Mouse (Mus musculus) lung, postnatal 25 days (tissue): ENCODE data around the gene Ptch1.

ENCODE experiments used
- DNase-seq: peaks from one replicate; pipeline ENCODE4 v3.0.0; 2022; ENCODE audit warnings: low spot score

Gene Ptch1

DNA sequence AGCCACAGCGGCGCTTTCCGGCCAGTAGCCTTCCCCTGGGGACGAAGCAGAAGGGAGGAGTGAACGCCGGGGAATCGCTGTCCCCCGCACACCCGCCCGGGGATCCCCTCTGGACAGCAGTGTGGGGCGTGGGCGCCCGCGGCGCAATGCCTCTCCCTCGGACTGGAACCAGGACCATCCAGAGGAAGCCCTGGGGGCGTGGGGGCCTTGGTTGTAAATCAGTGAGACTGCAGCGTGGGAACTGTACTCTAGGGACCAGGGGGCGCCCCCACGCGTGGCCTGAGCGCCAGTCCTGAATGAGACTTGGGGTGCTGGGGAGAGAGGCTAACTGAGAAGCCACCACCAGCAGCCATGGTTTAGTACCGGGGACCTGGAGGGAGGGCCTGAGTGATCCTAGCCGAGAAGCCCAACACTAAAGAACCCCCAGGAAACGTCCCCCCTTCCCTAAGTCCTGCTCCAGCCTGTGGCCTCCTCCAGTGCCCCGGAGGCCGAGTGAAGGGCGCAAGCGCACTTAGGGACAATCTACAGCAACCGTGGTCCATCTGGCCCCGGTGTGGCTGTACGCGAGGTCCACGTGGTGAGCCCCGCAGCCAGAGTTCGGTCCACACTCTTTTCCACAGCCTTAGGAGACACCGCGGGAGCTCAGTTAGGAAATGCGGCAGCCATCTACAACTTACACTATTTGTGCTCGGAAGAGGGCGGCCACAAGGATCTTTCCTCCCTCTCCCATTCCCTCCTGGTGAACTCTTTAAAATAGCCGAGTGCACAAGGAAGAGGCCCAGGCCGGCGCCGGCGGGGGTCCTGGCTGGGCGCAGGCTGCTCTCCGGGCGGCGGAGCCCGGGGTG is 9.4 kb downstream of the Ptch1 start:
- peak; percentile 46 for DNase-seq

DNA sequence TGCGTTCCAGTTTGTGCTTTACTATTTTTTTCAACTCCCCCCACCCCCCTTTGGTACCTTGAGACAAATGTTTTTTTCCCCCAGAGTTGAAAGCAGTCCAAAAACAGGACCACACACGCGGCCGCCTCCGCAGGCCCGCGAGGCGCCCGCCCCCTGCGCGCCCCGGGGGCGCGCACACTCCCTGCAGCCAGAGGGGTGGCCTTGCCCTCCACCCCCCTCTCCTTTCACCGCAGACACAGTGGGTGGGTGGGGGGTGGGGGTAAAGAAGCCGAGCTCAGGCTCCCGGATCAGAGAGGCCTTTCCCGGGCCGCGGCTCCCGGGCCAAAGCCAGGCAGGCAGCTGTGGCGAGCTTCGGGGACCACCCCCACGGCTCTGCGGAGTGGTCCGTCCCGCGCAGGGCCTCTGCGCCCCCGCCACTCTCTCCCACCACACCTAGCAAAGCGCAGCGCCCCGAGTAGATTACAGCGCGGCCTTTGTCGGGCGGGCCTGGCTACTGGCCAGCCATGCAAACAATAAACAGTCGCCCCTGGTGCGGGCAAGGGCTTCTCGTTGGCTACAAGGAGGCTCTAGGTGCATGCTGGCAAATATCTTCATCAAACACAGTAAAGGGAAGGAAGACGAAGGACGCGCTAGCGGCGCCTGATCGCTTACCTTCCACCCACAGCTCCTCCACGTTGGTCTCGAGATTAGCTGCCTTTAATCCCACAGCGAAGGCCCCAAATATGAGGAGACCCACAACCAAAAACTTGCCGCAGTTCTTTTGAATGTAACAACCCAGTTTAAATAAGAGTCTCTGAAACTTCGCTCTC is 10.2 kb downstream of the Ptch1 start:
- peak; percentile 73 for DNase-seq

GRCm38 (mm10) chr13:63562141-63562971 is 11.0 kb downstream of the Ptch1 start:
- no peak for DNase-seq

- no peak for DNase-seq
Measured at GRCm38 (mm10) chr13:63558297-63558890, 15.0 kb downstream of the Ptch1 start.

GRCm38 (mm10) chr13:63556431-63556830 is 17.0 kb downstream of the Ptch1 start:
- DNase-seq: no peak

- no peak for DNase-seq
Measured at GRCm38 (mm10) chr13:63555885-63556284, 17.5 kb downstream of the Ptch1 start.

DNA sequence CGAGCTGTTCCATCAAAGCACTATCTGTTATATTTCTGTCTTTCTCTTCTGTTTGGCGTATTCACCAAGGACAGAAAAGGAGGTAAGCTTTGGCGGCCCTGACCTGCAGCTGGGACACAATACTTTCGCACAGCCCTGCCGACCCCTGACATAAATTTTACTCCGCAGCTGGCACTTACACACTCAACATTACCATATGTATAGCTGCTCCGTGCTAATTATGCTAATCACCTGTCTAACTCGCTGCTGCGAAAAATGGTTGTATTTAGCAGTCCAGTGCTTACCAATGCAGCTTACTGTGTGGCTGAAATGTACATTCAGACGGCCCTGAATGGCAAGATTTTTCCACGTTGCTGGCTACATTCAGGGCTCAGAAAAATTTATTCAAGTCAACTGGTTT is 18.8 kb downstream of the Ptch1 start:
- no peak for DNase-seq

GRCm38 (mm10) chr13:63553436-63553835 is 20.0 kb downstream of the Ptch1 start:
- DNase-seq: no peak

DNA sequence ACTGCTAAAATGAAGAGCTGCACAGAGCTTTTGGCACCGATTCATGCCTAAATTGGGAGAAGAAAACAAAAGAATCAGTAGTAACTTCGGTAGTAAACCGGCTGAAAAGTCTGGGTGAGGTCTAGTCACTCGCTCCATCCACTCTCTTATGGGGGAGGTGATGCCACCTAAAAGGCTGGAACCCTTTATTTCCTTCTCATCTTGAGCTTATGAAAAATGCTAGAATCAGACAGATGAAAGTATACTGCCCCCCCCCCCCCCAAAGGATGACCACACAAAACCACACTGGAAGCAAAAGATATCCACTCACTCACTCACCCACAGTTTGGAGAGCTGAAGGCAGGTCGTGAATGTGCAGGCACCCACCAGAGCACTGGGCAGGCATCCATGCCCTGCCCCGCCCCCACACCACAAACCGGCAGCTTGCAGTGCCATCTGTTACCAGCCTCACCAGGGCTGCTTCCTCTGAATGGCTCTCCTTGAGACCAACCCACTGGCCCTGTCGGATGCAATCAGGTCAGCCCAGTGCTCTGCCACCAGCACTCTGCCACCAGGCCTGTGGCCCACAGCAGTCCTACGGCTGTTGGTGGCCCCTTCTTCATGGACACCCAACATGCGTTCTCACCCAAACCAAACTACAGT is 21.0 kb downstream of the Ptch1 start:
- DNase-seq: no peak

GRCm38 (mm10) chr13:63551552-63552290 is 21.7 kb downstream of the Ptch1 start:
- DNase-seq: no peak

DNA sequence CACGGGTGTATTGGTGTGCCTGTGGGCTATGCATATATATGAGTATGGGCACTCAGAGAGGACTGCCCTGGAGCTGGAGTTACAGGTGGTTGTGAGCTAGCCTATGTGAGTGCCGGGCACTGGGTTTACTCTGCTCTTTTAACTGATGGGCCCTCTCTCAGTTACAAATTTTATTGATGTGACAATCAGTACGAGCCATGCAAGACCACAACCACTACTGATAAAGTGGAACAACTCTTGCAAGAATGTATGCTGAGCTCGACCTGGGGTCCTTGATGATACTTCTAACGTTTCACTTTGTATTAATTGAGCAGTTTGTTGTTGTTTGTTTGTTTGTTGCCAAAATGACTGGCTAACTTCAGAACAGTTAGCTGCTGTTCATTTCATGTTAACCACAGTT is 23.0 kb downstream of the Ptch1 start:
- DNase-seq: no peak

DNA sequence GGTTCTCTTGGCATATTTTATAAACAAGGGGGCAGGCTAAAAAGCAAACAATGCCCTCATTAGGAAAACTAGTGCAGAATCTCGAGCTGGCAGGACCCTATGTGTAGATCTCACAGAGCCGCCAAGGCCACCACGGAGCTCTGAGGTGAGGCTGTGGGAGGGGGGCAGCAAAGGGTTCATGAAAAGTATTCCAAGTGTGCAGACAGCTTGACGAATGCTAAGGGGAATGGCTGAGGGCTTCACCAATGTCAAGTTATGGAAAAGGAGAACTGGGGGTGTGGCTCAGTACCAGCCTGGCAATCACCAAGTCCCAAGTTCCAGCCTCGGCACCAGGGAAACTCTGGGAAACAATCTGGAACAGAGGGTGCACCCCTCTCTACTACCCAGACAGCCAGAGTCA is 24.2 kb downstream of the Ptch1 start:
- DNase-seq: no peak

- DNase-seq: no peak
Measured at GRCm38 (mm10) chr13:63548571-63548970, 24.8 kb downstream of the Ptch1 start.

- no peak for DNase-seq
Measured at GRCm38 (mm10) chr13:63545291-63545690, 28.1 kb downstream of the Ptch1 start.

- DNase-seq: no peak
Measured at GRCm38 (mm10) chr13:63544967-63545253, 28.5 kb downstream of the Ptch1 start.

DNA sequence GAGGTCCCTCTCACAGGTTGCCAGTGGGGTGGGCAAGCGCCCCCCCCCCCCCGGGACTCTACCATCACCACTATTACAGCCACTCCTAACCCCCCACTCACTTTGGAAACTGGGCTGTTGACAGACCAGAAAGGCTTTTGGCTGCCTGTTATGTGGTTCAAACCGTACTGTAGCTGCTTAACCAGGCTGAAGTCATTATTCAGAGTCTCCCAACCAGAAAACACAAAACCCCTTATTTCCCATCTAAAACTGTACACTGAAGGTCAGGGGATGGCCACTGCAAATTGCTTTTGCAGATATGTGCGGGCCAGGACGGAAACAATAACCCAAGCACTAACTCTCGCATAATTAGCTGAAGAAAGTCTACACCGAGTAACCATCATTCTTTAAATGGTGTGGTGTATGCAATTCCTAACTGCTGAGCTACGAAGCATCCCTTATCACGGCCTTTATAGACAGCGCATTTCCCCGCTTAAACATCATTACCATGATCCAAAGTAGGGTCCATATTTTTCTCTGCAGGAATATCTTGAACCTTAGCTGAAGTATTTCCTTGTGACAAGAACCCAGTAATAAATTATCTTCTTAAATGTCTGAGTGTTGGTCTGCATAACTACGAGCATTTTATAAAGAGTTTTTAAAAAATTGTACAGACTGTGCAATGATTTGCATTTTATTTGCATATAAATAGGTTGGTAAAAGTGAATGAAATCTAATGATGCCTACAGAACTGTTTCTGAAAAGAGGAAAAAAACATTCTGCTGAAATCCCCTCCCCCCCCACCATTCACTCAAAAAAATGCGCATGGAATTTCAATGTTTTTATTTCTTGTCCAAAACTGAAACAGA is 29.1 kb downstream of the Ptch1 start:
- DNase-seq: no peak

DNA sequence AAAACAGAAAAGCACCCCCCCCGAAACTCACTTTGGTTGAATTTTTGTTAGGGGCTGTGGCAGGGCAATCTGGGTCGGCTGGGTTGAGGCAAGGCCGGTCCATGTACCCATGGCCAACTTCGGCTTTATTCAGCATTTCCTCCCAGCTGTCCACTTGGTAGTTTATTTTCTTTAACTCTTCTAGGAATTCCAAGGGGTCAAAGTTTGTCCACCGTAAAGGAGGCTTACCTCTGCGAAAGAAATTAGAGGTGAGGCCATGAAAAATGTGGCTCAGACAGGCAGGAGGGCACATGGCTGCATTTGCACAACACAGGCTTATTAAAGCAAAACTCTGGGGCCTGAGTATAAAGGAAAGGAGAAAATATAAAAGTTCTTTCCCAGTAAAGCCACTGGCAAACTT is 29.9 kb downstream of the Ptch1 start:
- DNase-seq: no peak

DNA sequence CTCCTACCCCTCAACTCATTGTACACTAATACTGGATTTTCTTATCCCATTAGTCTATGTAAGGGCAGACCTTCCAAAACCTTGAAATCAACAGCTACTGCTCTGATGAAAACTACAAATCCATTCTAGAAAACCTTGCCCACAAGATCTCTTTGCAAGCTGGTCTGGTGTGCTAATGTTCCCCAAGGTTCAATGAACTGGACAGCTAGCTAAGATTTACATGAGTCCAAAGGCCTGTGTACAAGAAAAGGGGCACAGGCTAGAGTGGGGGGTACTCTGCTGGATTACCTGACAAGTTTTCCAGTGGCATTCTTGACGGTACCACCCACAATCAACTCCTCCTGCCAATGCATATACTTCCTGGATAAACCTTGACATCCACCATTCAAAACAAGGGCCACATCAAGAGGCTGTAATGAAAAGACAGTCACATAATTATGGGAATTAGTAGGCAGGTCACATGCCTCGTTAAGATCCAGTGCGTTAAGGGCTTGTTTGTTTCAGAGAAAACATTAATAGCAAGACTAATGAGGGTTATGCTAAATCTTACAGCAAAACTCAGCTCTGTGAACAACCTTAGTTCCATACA is 30.5 kb downstream of the Ptch1 start:
- DNase-seq: no peak

DNA sequence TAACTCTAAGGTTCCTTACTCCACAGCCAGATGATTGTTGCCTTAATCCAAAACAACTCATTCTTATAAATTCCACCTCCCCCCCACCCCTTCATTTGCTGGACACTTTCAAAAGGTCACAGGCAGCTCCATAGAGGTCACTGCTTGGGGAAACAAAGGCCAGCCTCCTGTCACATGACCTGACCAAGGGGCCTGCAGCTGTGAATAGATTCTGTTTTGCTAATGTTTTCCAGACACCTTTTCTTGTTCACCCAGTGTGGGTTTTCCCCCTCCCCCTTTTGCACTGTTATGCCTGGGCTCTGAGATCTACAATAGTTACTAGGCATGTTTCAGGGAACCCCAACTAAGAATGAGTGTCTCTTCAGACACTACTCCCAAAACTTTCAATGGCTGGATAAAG is 31.9 kb downstream of the Ptch1 start:
- DNase-seq: no peak

DNA sequence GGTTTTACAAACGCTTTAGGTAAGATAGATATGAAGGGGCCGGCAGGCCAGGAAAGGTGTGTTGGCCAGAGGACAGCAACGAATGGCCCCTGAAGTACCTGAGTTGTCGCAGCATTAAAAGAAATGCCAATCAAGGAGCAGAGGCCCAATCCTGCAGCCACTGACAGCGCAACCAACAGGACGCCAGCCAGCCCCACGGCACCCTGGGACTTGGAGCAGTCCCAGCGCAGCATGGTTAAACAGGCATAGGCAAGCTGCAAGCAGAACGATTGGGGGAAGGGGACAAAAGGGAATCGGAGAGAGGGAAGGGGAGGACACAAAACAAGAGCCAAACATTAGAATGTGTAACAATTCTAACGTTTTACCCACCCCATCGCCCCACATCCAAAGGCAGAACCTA is 32.8 kb downstream of the Ptch1 start:
- no peak for DNase-seq
